Mouse (Mus musculus) ovary, adult 18-20 months (tissue): Measurements from ENCODE around the gene Elk4.
A peak's percentile ranks its signal among the peaks of the same experiment; 100 is the strongest.

Experiments
- DNase-seq: peaks from one replicate; pipeline ENCODE4 v3.0.0; 2022; ENCODE audit warnings: low spot score, mixed read lengths

Elk4 gene

GRCm38 (mm10) chr1:132067261-132068255, 60.2 kb downstream of the Elk4 start, which contains the start of gene Mfsd4a:
Gene Mfsd4a (minus strand): TSS chr1:132068062.
- DNase-seq, result peak; percentile 29

GRCm38 (mm10) chr1:132069436-132069835, 62.0 kb downstream of the Elk4 start:
- DNase-seq, result no peak

- no peak for DNase-seq
These were observed 63.3 kb downstream of the Elk4 start for GRCm38 (mm10) chr1:132070659-132071058.

- no peak for DNase-seq
These were observed 68.2 kb downstream of the Elk4 start for GRCm38 (mm10) chr1:132075576-132075975.

GRCm38 (mm10) chr1:132078413-132078812, 71.0 kb downstream of the Elk4 start:
- no peak for DNase-seq
